Mouse (Mus musculus) small intestine, adult 2 months (tissue): ENCODE data around the gene Micu1.

Experiments used
- CTCF ChIP-seq: fragments of 200-500 bp; IDR thresholded peaks from 2 replicates; pipeline ENCODE4 v1.5.1; 2012; ENCODE audit warnings: low read depth, mild to moderate bottlenecking, control low read depth, inconsistent platforms, low read length, moderate library complexity, mixed read lengths; ENCODE audit not compliant: insufficient replicate concordance, insufficient read length; ENCODE audit errors: extremely low read depth
- POLR2A ChIP-seq: fragments of 200-500 bp; IDR thresholded peaks from 2 replicates; pipeline ENCODE4 v1.6.1; 2012; ENCODE audit warnings: low read depth, mild to moderate bottlenecking, control low read depth, inconsistent platforms, low read length, moderate library complexity

GRCm38 (mm10) chr10:59849371-59849770 is 147.1 kb downstream of the Micu1 start:
- TF ChIP-seq CTCF, result no peak
- no peak for TF ChIP-seq POLR2A
